Mouse (Mus musculus) duodenum, adult 2 months (tissue): ENCODE data around the gene Zpbp. TPM values are rescaled to one million over a fixed set of nuclear protein-coding genes. Genes with fewer than 3 reads are reported as not detected.

Experiments used
- polyA plus RNA-seq: library from polyadenylated mRNA; depleted of rRNA; stranded (reverse); fragments of >200 nt; gene quantifications from 2 replicates; pipeline ENCODE4 v1.2.3, GENCODE M21; 2012; ENCODE audit warnings: low replicate concordance; rRNA removed

Gene Zpbp
- 0.05 and 0.06 TPM in 2 replicates for polyA plus RNA-seq

DNA sequence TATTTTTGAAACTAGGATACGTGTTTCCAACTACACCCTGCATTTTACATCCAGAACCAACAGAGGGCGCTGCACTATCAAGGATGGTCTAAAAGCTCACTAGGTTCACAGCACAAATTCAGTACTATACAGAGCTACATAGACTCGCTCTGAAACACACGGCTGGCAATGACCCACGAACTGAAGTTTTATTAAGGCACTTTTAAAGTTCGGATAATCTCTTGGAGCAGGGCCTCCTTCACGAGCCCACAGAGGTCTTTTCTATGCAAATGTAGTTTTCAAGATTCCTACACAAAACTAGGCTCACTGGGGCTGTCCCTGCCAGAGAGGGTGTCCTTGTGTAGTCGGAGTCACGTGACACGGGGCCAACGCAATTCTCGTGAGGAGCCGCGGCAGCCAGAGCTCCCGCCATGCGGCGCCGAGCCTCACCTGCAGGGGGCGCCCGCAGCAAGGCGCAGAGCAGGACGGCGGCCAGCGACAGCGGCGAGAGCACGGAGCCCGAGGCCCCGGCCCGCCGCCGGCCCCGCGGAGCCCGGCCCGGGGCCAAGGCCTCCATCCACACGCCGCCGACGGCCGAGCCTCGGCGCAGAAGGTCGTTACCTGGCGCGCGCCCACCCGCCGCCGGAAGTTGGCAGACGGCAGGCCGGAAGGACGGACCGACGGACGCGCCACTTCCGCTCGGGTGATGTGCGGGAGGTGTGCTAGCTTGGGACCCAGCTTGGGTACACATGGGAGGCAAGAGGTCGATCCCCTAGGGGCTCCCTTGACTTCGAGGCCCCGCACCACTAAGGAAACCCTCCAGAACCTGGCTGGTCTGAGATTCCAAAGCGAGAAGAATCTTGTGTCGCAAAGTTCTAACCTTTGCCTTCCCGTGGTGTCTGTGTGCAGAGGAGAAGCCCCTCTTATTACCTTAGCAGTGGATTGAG is at the start of gene Zpbp, which contains the start of gene Spata48:
Gene Zpbp, minus strand, starts transcription at position 774 of the 926 bp plus-strand sequence.
Gene Spata48, plus strand, starts transcription at position 460 of the 926 bp plus-strand sequence.

Other genes with a start within 250 kb of the Zpbp start
- gene Spata48, start 314 bp downstream of the Zpbp start, polyA plus RNA-seq = 1.8 TPM in 1 of 2 replicates, not detected in the other
- gene 4930512M02Rik, start 165.4 kb upstream of the Zpbp start, polyA plus RNA-seq = not detected in 2 replicates
- 8.2 and 10.6 TPM in 2 replicates for gene Ikzf1, start 222.6 kb upstream of the Zpbp start, polyA plus RNA-seq